Mouse (Mus musculus): Measurements from ENCODE around the gene Borcs6.
A peak's percentile ranks its signal among the peaks of the same experiment; 100 is the strongest.

Borcs6 gene

DNA sequence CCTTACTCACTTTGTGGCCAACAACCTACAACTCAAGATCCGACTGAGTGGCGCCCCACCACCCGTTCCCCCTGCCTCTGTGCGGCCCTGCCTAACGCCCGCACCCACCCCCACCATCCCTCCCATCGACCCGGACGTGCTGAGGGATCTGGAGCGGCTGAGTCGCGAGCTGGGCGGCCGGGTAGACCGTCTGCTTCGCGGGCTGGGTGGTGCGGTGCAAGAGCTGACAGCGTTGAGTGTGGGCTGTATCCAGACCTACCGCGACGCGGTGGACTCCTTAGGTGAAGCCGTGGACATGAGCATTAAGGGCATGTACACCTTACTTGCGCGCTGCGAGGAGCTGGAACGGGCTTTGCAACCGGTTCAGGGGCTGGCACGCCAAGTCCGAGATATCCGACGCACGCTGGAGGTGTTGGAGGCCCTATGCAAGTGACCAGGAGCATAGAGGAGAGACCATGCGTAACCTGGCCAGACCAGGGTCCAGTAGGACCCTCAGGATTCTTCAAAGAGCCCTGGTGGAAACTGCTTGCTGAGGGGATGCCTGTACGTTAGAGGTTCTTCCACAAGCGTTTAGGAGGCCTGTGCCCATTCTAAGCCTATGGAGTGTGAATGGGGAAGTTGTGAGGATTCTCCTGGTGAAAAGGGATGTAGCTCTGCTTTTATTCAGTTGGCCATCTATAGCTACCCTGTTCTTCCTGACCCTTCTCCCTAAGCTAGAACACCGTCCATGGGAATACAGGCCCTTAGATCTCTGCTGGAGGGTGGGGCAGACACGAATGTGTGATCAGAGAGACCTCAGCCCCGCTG lies 1.1 kb downstream of the Borcs6 start:
- no peaks in the 10 kb centered on the region for H3K27me3 ChIP-seq (ENCODE audit: control insufficient read depth, insufficient read depth, low read length, poor library complexity, severe bottlenecking)
- peak; percentile 36 for DNase-seq (ENCODE audit: low read depth, low spot score)

GRCm38 (mm10) chr11:69061255-69061912 lies 1.9 kb downstream of the Borcs6 start:
- DNase-seq (ENCODE audit: low read depth, low spot score): no peak
- no peaks in the 10 kb centered on the region for H3K27me3 ChIP-seq (ENCODE audit: control insufficient read depth, insufficient read depth, low read length, poor library complexity, severe bottlenecking)
- no peaks in the 10 kb centered on the region for H3K36me3 ChIP-seq (ENCODE audit: control insufficient read depth, insufficient read depth, low read length, poor library complexity, severe bottlenecking)

More for the DNA sequence above, 1.1 kb downstream of the Borcs6 start:
- no peaks in the 10 kb centered on the region for H3K36me3 ChIP-seq (ENCODE audit: control insufficient read depth, insufficient read depth, low read length, poor library complexity, severe bottlenecking)

DNA sequence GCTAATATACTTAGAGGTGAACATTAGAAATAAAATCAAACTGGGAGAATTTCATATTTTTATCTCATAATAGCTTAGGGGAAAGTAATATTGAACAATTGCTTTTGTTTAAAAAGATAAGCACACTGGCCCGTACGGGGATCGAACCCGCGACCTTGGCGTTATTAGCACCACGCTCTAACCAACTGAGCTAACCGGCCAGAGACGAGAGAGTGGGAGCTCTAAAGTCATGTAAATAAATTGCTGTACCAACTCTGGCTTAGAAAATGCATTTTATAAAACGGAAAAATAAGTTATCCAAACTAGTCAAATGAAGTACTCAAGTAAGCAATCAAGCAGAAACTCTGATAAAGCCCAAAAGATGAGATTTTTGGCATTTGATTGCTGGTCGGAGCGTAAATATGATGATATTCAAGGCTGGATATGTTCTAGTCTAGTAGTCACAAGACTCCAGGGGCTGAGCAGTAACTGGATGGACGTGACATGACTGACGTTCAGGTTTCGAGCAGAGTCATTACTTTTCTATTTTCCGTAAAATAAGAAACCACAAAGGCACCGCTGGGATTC lies 2.8 kb downstream of the Borcs6 start:
- DNase-seq (ENCODE audit: low read depth, low spot score): peak; percentile 88
- H3K36me3 ChIP-seq (ENCODE audit: control insufficient read depth, insufficient read depth, low read length, poor library complexity, severe bottlenecking): no peaks in the 10 kb centered on the region
- H3K27me3 ChIP-seq (ENCODE audit: control insufficient read depth, insufficient read depth, low read length, poor library complexity, severe bottlenecking): no peaks in the 10 kb centered on the region

DNA sequence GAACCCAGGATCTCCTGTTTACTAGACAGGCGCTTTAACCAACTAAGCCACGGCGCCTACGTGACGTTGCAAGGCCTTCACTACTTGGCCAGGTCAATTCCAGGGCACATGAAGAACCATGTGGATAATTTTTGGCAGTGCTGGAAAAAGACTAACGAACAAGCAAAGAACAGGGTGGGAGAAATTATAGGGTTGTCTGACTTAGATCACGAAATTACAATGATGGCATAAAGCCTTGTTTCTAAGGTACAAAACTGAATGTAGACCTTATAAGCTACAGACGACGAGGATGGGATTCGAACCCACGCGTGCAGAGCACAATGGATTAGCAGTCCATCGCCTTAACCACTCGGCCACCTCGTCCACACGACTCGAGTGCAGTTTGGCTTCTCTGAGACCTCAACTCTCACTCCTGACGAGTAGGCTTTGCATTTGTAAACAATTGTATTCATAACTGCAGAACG lies 3.3 kb downstream of the Borcs6 start:
- Histone ChIP-seq H3K36me3 (ENCODE audit: control insufficient read depth, insufficient read depth, low read length, poor library complexity, severe bottlenecking) (no peaks in the 10 kb centered on the region), H3K27me3 (ENCODE audit: control insufficient read depth, insufficient read depth, low read length, poor library complexity, severe bottlenecking) (no peaks in the 10 kb centered on the region)
- peak; percentile 97 for DNase-seq (ENCODE audit: low read depth, low spot score)

DNA sequence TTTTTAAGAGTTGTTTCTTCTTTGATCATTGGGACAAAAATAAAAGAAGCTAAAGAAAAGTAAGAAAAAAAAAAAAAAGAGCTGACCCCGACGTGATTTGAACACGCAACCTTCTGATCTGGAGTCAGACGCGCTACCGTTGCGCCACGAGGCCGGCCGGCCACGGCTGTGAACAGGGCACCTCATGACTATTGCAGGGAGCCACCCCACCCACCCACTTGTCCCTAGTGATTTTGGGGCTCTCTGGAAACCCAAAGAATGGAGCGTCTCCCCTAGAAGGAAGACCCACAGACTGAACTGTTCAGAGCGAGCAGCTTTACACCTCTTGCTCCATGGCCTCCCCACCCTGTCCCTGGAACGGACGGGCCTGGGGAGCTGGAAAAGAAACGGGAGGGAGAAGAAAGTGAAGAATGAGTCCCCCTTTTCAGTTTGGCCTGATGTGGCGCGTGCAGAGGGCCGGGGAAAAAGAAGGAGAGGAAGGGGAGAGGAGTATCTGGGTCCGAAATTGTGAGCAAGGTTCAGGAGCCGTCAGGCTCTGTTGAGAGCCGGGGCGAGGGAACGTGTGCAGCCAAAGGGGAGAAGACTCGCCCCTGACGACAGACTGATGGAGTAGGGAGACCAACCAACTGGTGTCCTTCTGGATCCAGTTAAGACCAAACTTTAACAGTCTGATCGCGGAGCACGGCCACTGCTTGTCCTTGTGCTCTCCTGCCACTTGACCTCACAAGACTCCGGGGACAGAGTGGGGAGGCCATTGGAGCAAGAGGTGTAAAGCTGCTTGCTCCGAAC lies 4.1 kb downstream of the Borcs6 start:
- peak; percentile 91 for DNase-seq (ENCODE audit: low read depth, low spot score)
- Histone ChIP-seq H3K27me3 (ENCODE audit: control insufficient read depth, insufficient read depth, low read length, poor library complexity, severe bottlenecking) (no peaks in the 10 kb centered on the region), H3K36me3 (ENCODE audit: control insufficient read depth, insufficient read depth, low read length, poor library complexity, severe bottlenecking) (no peaks in the 10 kb centered on the region)

- DNase-seq (ENCODE audit: low read depth, low spot score): no peak
- no peaks in the 10 kb centered on the region for H3K27me3 ChIP-seq (ENCODE audit: control insufficient read depth, insufficient read depth, low read length, poor library complexity, severe bottlenecking)
- no peaks in the 10 kb centered on the region for H3K36me3 ChIP-seq (ENCODE audit: control insufficient read depth, insufficient read depth, low read length, poor library complexity, severe bottlenecking)
Observed at GRCm38 (mm10) chr11:69064259-69065133, 5.0 kb downstream of the Borcs6 start.

- no peaks in the 10 kb centered on the region for H3K36me3 ChIP-seq (ENCODE audit: control insufficient read depth, insufficient read depth, low read length, poor library complexity, severe bottlenecking)
- no peak for DNase-seq (ENCODE audit: low read depth, low spot score)
- H3K27me3 ChIP-seq (ENCODE audit: control insufficient read depth, insufficient read depth, low read length, poor library complexity, severe bottlenecking): no peaks in the 10 kb centered on the region
Observed at GRCm38 (mm10) chr11:69065394-69065925, 5.9 kb downstream of the Borcs6 start.

DNA sequence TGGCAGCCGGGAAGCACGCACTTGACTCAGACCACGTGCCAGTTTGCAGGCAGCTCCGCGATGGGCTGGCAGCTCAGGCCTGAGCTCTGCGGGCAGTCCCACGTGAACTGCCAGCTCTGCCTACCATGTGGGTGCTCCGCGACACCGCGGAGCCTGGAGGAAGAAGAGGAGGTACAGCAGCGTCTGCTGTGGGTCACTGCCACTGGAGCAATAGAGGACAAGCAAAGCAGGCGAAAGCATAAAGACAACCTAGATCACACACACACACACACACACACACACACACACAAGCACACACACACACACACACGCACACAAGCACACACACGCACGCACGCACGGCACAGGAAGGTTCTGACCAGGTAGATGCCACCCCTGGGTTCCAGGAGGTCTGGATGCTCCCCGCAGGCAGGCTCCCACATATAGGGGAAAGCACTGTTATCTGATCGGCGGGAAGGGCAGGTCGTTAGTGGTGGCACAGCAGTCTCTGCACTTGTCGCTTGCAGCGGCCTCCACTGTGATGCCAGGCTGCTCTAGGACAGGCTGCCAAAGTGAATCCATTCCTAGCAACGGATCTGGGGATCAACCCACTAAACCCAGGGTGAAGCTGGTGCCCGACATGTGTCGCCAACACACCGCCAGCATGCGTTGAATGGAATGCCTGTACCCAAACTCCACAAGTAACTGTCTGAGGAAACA lies 6.8 kb downstream of the Borcs6 start:
- H3K27me3 ChIP-seq (ENCODE audit: control insufficient read depth, insufficient read depth, low read length, poor library complexity, severe bottlenecking): no peaks in the 10 kb centered on the region
- no peaks in the 10 kb centered on the region for H3K36me3 ChIP-seq (ENCODE audit: control insufficient read depth, insufficient read depth, low read length, poor library complexity, severe bottlenecking)
- peak; percentile 69 for DNase-seq (ENCODE audit: low read depth, low spot score)

GRCm38 (mm10) chr11:69066956-69067355 lies 7.4 kb downstream of the Borcs6 start:
- DNase-seq (ENCODE audit: low read depth, low spot score): peak; percentile 91
- Histone ChIP-seq H3K36me3 (ENCODE audit: control insufficient read depth, insufficient read depth, low read length, poor library complexity, severe bottlenecking) (no peaks in the 10 kb centered on the region), H3K27me3 (ENCODE audit: control insufficient read depth, insufficient read depth, low read length, poor library complexity, severe bottlenecking) (no peaks in the 10 kb centered on the region)

DNA sequence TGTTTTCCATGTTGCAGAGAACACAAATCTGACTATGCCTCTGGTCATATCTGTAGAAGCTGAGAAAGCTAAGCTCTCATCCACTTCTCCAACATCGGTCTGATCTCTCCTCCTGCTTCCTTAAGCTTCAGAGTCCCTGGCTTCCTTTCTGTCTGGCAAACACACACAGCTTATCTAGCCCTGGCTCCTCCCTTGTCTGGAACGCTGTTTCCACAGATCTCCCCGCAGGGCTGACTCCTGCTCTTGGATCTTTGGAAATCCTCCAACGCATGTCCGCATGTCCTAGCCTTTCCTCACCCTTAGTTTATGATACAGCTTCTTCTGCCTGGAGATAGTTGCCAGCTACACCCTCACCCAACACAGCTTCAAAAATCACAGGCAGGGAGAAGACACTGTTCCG lies 8.1 kb downstream of the Borcs6 start:
- no peaks in the 10 kb centered on the region for H3K36me3 ChIP-seq (ENCODE audit: control insufficient read depth, insufficient read depth, low read length, poor library complexity, severe bottlenecking)
- H3K27me3 ChIP-seq (ENCODE audit: control insufficient read depth, insufficient read depth, low read length, poor library complexity, severe bottlenecking): no peaks in the 10 kb centered on the region
- no peak for DNase-seq (ENCODE audit: low read depth, low spot score)

- Histone ChIP-seq H3K36me3 (ENCODE audit: control insufficient read depth, insufficient read depth, low read length, poor library complexity, severe bottlenecking) (no peaks in the 10 kb centered on the region), H3K27me3 (ENCODE audit: control insufficient read depth, insufficient read depth, low read length, poor library complexity, severe bottlenecking) (no peaks in the 10 kb centered on the region)
- DNase-seq (ENCODE audit: low read depth, low spot score): no peak
Observed at GRCm38 (mm10) chr11:69070093-69070492, 10.6 kb downstream of the Borcs6 start.

DNA sequence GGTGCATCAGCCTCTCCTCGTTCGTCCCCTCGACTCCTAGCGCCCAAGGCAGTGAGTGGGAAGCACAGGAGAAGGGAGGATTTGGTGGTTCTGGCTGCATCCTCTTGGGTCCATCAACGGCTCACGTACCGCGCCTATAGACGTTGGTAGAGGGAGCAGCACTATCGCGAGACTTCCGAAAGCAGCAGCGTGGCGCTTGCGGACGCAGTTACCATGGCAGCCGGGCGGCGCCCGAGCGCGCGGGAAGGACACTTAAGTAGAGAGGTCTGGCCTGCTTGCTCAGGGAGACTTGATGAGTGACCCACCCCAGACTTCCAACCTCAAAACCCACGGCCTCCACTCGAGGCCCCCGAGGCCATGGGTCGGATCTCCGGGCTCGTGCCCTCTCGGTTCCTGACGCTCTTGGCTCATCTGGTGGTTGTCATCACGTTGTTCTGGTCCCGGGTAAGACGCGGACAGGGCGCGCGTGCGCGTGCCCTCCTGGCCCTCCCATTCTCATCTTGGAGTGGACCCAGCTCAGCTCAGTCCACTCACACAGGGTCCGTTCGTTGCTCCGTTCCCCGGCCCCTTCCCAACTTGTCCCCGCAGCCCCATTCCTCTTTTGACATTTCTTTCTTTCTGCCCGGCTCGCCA lies 11.2 kb downstream of the Borcs6 start, which contains the start of gene Tmem107:
Gene Tmem107, plus strand, starts transcription at position 217 of the 633 bp plus-strand sequence.
- peak; percentile 96 for DNase-seq (ENCODE audit: low read depth, low spot score)
- Histone ChIP-seq H3K36me3 (ENCODE audit: control insufficient read depth, insufficient read depth, low read length, poor library complexity, severe bottlenecking) (no peaks in the 10 kb centered on the region), H3K27me3 (ENCODE audit: control insufficient read depth, insufficient read depth, low read length, poor library complexity, severe bottlenecking) (no peaks in the 10 kb centered on the region)

GRCm38 (mm10) chr11:69071262-69071661 lies 11.7 kb downstream of the Borcs6 start:
- Histone ChIP-seq H3K36me3 (ENCODE audit: control insufficient read depth, insufficient read depth, low read length, poor library complexity, severe bottlenecking) (no peaks in the 10 kb centered on the region), H3K27me3 (ENCODE audit: control insufficient read depth, insufficient read depth, low read length, poor library complexity, severe bottlenecking) (no peaks in the 10 kb centered on the region)
- no peak for DNase-seq (ENCODE audit: low read depth, low spot score)
